Mouse (Mus musculus): ENCODE results near the gene Rab5if. TPM values are rescaled to one million over a fixed set of nuclear protein-coding genes. Genes with fewer than 3 reads are reported as not detected.
"Not testable (repeated sequence)": the region's sequence is repeated elsewhere in the genome, so short reads cannot be mapped to it uniquely, and the experiment has no call there.

The Rab5if gene
- total RNA-seq, 2 experiments from 2014 or later: 79.3 to 85.6 TPM

- DNase-seq: no peak
- intact Hi-C loops (cut with DNase I): loop anchor here (1.0 kb wide), 1 partner anchor 33 kb away; no protein-coding TSS in a partner anchor
These were observed 52.6 kb downstream of the Rab5if start for GRCm38 (mm10) chr2:156915559-156915958.

GRCm38 (mm10) chr2:156916419-156917125, 53.6 kb downstream of the Rab5if start:
- no peak for DNase-seq
- intact Hi-C loops (cut with DNase I): no loop called here

- intact Hi-C loops (cut with DNase I): no loop called here
- DNase-seq: no peak
These were observed 55.6 kb downstream of the Rab5if start for GRCm38 (mm10) chr2:156918562-156918961.

- DNase-seq; intact Hi-C loops (cut with DNase I): not testable (repeated sequence)
These were observed 56.3 kb downstream of the Rab5if start for GRCm38 (mm10) chr2:156919191-156919590.

- intact Hi-C loops (cut with DNase I): no loop called here
These were observed 56.9 kb downstream of the Rab5if start for GRCm38 (mm10) chr2:156919796-156920195.

GRCm38 (mm10) chr2:156923057-156923456, 60.1 kb downstream of the Rab5if start:
- no peak for DNase-seq
- intact Hi-C loops (cut with DNase I): no loop called here

More at GRCm38 (mm10) chr2:156919796-156920195, 56.9 kb downstream of the Rab5if start:
- no peak for DNase-seq

Other genes with a start within 250 kb of the Rab5if start
- 10 to 100 TPM; 53.4 to 57.8 TPM for gene Dlgap4, start 249.4 kb upstream of the Rab5if start, total RNA-seq (2021)
- gene Myl9, start 87.7 kb upstream of the Rab5if start, total RNA-seq (2021): 10 to 100 TPM; 44.2 to 82.8 TPM
- gene Tgif2, start 23.1 kb upstream of the Rab5if start, total RNA-seq (2021): under 1 TPM; 0.32 to 0.51 TPM
- under 1 TPM; 0.25 to 0.64 TPM for gene 4930518I15Rik, start 5.2 kb upstream of the Rab5if start, total RNA-seq (2021)
- gene Sla2, start 24.1 kb downstream of the Rab5if start, total RNA-seq (2021): under 1 TPM in 1 of 2 experiments, not detected in 1; 0.26 TPM
- gene Ndrg3, start 128.9 kb downstream of the Rab5if start, total RNA-seq (2021): 10 to 100 TPM; 25.1 TPM
- 1 to 10 TPM; 1.2 to 1.3 TPM for gene Dsn1, start 144.0 kb downstream of the Rab5if start, total RNA-seq (2021)
- 1 to 10 TPM; 3.9 to 4.1 TPM for gene Soga1, start 216.1 kb downstream of the Rab5if start, total RNA-seq (2021)
- gene Tldc2, start 223.9 kb downstream of the Rab5if start, total RNA-seq (2021): not detected